Mouse (Mus musculus) C2C12 (cell line): ENCODE results near the gene Rbm31y. TPM values are rescaled to one million over a fixed set of nuclear protein-coding genes. Genes with fewer than 3 reads are reported as not detected.
"Not testable (repeated sequence)": the region's sequence is repeated elsewhere in the genome, so short reads cannot be mapped to it uniquely, and the experiment has no call there.

Experiments
- H3K27me3 ChIP-seq: one replicate; pipeline ENCODE4 v1.6.1; 2011; ENCODE audit not compliant: control insufficient read depth, insufficient read depth, insufficient read length
- H3K36me3 ChIP-seq: one replicate; pipeline ENCODE4 v1.6.1; 2011; ENCODE audit not compliant: control insufficient read depth, insufficient read depth
- H3K4me3 ChIP-seq: one replicate; pipeline ENCODE4 v1.5.1; 2011; ENCODE audit warnings: mild to moderate bottlenecking, control low read depth; ENCODE audit not compliant: poor library complexity, insufficient read depth, severe bottlenecking
- H3K79me2 ChIP-seq: one replicate; pipeline ENCODE4 v1.6.1; 2011; ENCODE audit not compliant: control insufficient read depth, insufficient read depth
- H3K79me3 ChIP-seq: one replicate; pipeline ENCODE4 v1.6.1; 2011; ENCODE audit warnings: low read depth, control low read depth
- H3ac ChIP-seq: one replicate; pipeline ENCODE3; 2011; ENCODE audit warnings: low read depth; ENCODE audit not compliant: control insufficient read depth, insufficient read length
- long read RNA-seq, 2 experiments: library from polyadenylated mRNA; unstranded; transcript quantifications; one replicate each; pipeline ENCODE4 v2.0.0; 2019 to 2020
- polyA plus RNA-seq: library from polyadenylated mRNA; unstranded; fragments of >200 nt; fragmentation: generic; extraction: Trizol; gene quantifications from one replicate; pipeline ENCODE4 v1.2.1, GENCODE M21; 2012; ENCODE audit warnings: missing spikeins

Gene Rbm31y
- polyA plus RNA-seq, result not detected
- long read RNA-seq, experiment 1, result 0 reads
- long read RNA-seq, experiment 2, result 0 reads

DNA sequence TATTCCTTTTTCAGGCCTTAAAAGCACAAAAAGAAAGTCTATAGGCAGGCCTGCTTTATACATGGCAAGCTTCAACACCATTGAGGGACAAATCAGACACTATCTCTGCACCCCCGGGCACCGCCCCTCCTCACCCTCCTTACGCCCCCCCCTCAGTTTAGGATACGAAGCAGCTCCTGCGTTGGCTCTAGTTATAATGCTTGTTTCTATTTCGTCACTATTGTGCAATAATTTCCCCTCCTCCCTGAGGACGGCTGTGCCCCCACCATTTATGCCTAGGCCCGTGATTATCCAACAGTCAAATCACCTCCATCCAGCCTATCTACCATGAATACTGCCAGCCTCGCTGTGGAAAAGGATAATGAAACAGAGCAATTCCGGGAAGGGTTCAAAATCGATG lies at the start of gene Rbm31y:
Gene Rbm31y (plus strand): TSS at position 301 of the 400 bp plus-strand sequence.
- H3ac ChIP-seq, H3K79me2 ChIP-seq, H3K79me3 ChIP-seq, H3K4me3 ChIP-seq, H3K36me3 ChIP-seq, H3K27me3 ChIP-seq: not testable (repeated sequence)
